Mouse (Mus musculus) hindbrain, postnatal 0 days (tissue): ENCODE measurements around the gene Ngdn. TPM values are rescaled to one million over a fixed set of nuclear protein-coding genes. Genes with fewer than 3 reads are reported as not detected.
"Not testable (repeated sequence)": the region's sequence is repeated elsewhere in the genome, so short reads cannot be mapped to it uniquely, and the experiment has no call there.

ENCODE experiments used
- ATAC-seq: fragments of 200-750 bp; cut with Nextera tagmentation; 2 replicates; pipeline ENCODE4 v1.8.0; 2017; ENCODE audit warnings: mild to moderate bottlenecking, moderate TSS enrichment, moderate library complexity
- DNase-seq: peaks from one replicate; pipeline ENCODE4 v3.0.0-alpha.2; 2015; ENCODE audit warnings: low spot score
- H3K27ac ChIP-seq: fragments of 300-500 bp; sonication (generic); 2 replicates; pipeline ENCODE4 v1.5.1; 2014; ENCODE audit warnings: mild to moderate bottlenecking
- H3K27me3 ChIP-seq: fragments of 300-500 bp; sonication (generic); 2 replicates; pipeline ENCODE4 v1.6.1; 2014; ENCODE audit warnings: low read length, mixed read lengths; ENCODE audit not compliant: insufficient read depth
- H3K36me3 ChIP-seq: fragments of 300-500 bp; sonication (generic); 2 replicates; pipeline ENCODE4 v1.6.1; 2014; ENCODE audit warnings: low read length, mixed read lengths; ENCODE audit not compliant: insufficient read depth
- H3K4me1 ChIP-seq: fragments of 300-500 bp; sonication (generic); 2 replicates; pipeline ENCODE4 v1.6.1; 2014; ENCODE audit warnings: antibody characterized with exemption, low read length, mixed read lengths; ENCODE audit not compliant: insufficient read depth
- H3K4me2 ChIP-seq: fragments of 300-500 bp; sonication (generic); 2 replicates; pipeline ENCODE4 v1.6.1; 2014; ENCODE audit warnings: low read depth, mild to moderate bottlenecking, low read length, moderate library complexity, mixed read lengths
- H3K4me3 ChIP-seq: fragments of 300-500 bp; sonication (generic); 2 replicates; pipeline ENCODE4 v1.5.1; 2014; ENCODE audit warnings: low read length
- H3K9ac ChIP-seq: fragments of 300-500 bp; sonication (generic); replicated peaks from 2 replicates; pipeline ENCODE4 v1.6.1; 2014; ENCODE audit warnings: mild to moderate bottlenecking, low read length, moderate library complexity, mixed read lengths
- H3K9me3 ChIP-seq: fragments of 300-500 bp; sonication (generic); 2 replicates; pipeline ENCODE4 v1.6.1; 2016; ENCODE audit warnings: low read length, mixed read lengths
- CTCF ChIP-seq: IDR thresholded peaks from 2 replicates; pipeline ENCODE4 v1.5.1; 2016; ENCODE audit warnings: antibody characterized with exemption, control low read depth, low read depth
- WGBS: fragments of 180-500 bp; shearing (Covaris S2); extraction: QIAGEN DNeasy Blood & Tissue Kit; methylation state at CpG from one replicate; pipeline ENCODE4 v1.1.7; 2014; 5-methylcytosine and 5-hydroxymethylcytosine counted together
- polyA plus RNA-seq: library from polyadenylated mRNA; unstranded; fragments of >200 nt; fragmentation: Nextera tagmentation; extraction: Ambion mirVana; gene quantifications from 2 replicates; pipeline ENCODE4 v1.2.1, GENCODE M21; 2015
- total RNA-seq: library from RNA; depleted of rRNA; stranded (reverse); fragments of >200 nt; gene quantifications from 2 replicates; pipeline ENCODE4 v1.2.3, GENCODE M21; 2014; rRNA removed

Ngdn gene
- 16.6 and 25.4 TPM in 2 replicates for total RNA-seq
- 53.2 and 55.2 TPM in 2 replicates for polyA plus RNA-seq

- Histone ChIP-seq H3K36me3 (peaks cover 5% of the 10 kb centered on the region; the same call in 1 of the 2 replicates), H3K27ac (peak within 1 kb of the TSS; percentile 95), H3K9me3 (no peaks in the 10 kb centered on the region), H3K4me3 (peak within 1 kb of the TSS; percentile 83), H3K9ac (peak within 1 kb of the TSS; percentile 80), H3K4me2 (peak within 1 kb of the TSS; percentile 80), H3K27me3 (no peaks in the 10 kb centered on the region), H3K4me1 (no peaks in the 10 kb centered on the region)
- ATAC-seq = peak; percentile 98
- peak; percentile 99 for DNase-seq
- under 1% methylated on average over 36 of the region's 36 CpGs for WGBS
- peak; percentile 96 for TF ChIP-seq CTCF
These were observed at the start of gene Ngdn for GRCm38 (mm10) chr14:55014991-55015766. Ngdn (plus strand) TSS chr14:55015454.

DNA sequence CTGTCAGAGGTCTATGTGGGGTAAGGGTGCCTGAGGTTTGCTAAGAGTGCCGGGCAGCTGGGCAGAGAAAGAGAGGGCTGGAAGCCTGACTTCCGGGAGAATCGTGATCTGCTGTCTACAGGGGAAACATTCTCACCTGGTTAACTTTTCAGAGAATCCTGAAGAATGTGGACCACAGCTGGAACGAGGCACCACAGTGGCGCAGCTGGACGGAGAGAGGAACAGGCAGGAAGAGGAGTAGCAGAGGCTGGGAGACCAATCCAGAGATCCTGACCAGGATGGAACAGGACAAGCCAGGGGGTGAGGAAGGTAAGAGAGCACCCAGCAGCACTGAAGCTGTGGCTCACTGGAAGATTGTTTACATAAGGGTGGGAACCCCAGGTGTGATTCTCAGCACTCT, 49.6 kb upstream of the Ngdn start:
- no peaks in the 10 kb centered on the region for H3K27me3 ChIP-seq
- H3K9ac ChIP-seq = no peak overlapping the region
- no peak overlapping the region for H3K27ac ChIP-seq
- ATAC-seq (no peak), DNase-seq (no peak)
- no peak for TF ChIP-seq CTCF
- H3K4me3 ChIP-seq = no peak overlapping the region
- no peak overlapping the region for H3K4me2 ChIP-seq
- H3K36me3 ChIP-seq = no peaks in the 10 kb centered on the region
- H3K9me3 ChIP-seq = no peaks in the 10 kb centered on the region
- WGBS = 80% methylated on average over 6 of the region's 6 CpGs
- H3K4me1 ChIP-seq = no peaks in the 10 kb centered on the region

- no peaks in the 10 kb centered on the region for H3K27me3 ChIP-seq
- no peak for ATAC-seq
- H3K4me1 ChIP-seq = no peaks in the 10 kb centered on the region
- DNase-seq = no peak
- H3K36me3 ChIP-seq = no peaks in the 10 kb centered on the region
- TF ChIP-seq CTCF = no peak
- H3K27ac ChIP-seq = no peak within 1 kb of the TSS
- H3K9me3 ChIP-seq = no peaks in the 10 kb centered on the region
- WGBS = 73% methylated on average over 7 of the region's 7 CpGs
- no peak within 1 kb of the TSS for H3K4me3 ChIP-seq
- H3K9ac ChIP-seq = no peak within 1 kb of the TSS
- H3K4me2 ChIP-seq = no peak within 1 kb of the TSS
These were observed 48.8 kb upstream of the Ngdn start, which contains the start of gene Myh6 for GRCm38 (mm10) chr14:54966320-54966977. Myh6 (minus strand) TSS chr14:54966927.

DNA sequence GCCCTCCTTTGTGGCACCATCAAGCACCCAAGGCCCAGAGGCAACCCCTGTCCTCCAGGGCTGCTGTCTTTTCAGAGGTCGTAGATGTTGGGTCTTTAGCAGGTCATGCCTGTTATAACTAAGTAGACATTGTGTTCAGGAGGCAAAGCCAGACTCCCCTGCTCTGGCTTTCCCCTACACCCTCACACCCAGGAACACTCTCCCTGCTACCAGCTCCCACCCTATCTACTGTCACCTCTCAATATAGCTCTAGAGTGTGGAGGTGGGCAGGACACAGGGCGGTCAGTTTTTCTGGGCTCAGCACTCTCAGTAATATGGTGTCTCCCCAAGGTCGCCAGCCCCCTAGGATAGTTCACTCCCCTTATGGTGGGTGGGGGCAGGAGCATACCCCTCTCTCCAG, 47.4 kb upstream of the Ngdn start:
- H3K4me3 ChIP-seq = no peak overlapping the region
- no peak for TF ChIP-seq CTCF
- DNase-seq = no peak
- no peaks in the 10 kb centered on the region for H3K9me3 ChIP-seq
- H3K4me2 ChIP-seq = no peak overlapping the region
- H3K27me3 ChIP-seq = no peaks in the 10 kb centered on the region
- no peak overlapping the region for H3K27ac ChIP-seq
- H3K36me3 ChIP-seq = no peaks in the 10 kb centered on the region
- no peak overlapping the region for H3K9ac ChIP-seq
- no peak for ATAC-seq
- 86% methylated on average over 3 of the region's 3 CpGs for WGBS
- H3K4me1 ChIP-seq = no peaks in the 10 kb centered on the region

DNA sequence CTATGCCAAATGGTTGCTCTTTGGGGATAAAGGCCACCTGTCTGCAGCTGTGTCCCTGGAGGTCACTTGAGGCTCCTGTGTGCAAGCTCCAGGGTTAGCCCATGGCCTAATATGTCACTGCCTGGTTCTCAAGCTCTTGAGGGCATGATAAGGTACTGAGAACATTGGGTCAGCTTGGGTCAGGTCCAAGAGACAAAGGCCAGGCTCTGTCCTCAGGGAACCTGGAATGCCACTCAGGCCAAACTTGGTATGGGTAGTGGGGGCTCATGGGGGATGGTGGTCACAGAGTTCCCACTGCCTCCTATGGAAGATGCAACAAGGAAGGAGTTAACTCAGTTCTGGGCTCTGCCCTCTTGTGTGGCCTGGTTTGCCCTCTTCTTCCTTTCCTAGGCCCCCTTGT, 46.9 kb upstream of the Ngdn start:
- Histone ChIP-seq H3K4me2 (no peak overlapping the region), H3K27ac (no peak overlapping the region), H3K36me3 (no peaks in the 10 kb centered on the region), H3K4me1 (no peaks in the 10 kb centered on the region), H3K27me3 (no peaks in the 10 kb centered on the region), H3K9ac (no peak overlapping the region), H3K9me3 (no peaks in the 10 kb centered on the region), H3K4me3 (no peak overlapping the region)
- no peak for TF ChIP-seq CTCF
- DNase-seq = no peak
- no peak for ATAC-seq

- peak overlapping the region; percentile 82; the same call in 1 of the 2 replicates for H3K27ac ChIP-seq
- H3K4me1 ChIP-seq, H3K27me3 ChIP-seq, DNase-seq, ATAC-seq, H3K9ac ChIP-seq, H3K4me3 ChIP-seq, H3K36me3 ChIP-seq, H3K9me3 ChIP-seq, H3K4me2 ChIP-seq: not testable (repeated sequence)
- WGBS = 97% methylated on average over 7 of the region's 11 CpGs
These were observed 42.5 kb upstream of the Ngdn start for GRCm38 (mm10) chr14:54972786-54973185.
